Mouse (Mus musculus) fat pad, adult 2 months (tissue): ENCODE data around the gene Inava.

Source experiments
- DNase-seq: peaks from one replicate; pipeline ENCODE4 v3.0.0-alpha.2; 2011; ENCODE audit warnings: low read depth, low spot score; ENCODE audit errors: extremely low read depth

The Inava gene

GRCm38 (mm10) chr1:136232285-136232926, 1.7 kb downstream of the Inava start:
- DNase-seq, result no peak

DNA sequence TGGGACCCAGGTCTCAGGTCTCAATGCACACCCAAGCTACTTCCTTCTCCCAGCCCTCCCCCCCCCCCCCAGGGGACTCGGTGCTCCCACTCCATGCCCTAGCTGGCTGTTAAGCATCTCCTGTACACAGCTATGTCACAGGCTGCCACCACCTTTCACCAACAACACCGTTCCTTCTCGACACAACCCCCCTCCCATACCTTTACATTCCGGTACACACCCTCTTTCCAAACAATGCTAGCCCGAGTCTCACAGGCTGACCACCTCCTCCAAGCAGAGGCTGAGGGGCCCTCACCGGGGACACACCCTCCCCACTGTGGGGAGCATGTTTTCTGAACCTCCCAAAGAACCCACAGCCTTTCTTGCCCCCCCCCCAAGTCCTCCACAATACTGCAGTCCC, 2.5 kb downstream of the Inava start:
- no peak for DNase-seq

- DNase-seq, result no peak
These were observed 3.9 kb downstream of the Inava start for GRCm38 (mm10) chr1:136230201-136230600.

DNA sequence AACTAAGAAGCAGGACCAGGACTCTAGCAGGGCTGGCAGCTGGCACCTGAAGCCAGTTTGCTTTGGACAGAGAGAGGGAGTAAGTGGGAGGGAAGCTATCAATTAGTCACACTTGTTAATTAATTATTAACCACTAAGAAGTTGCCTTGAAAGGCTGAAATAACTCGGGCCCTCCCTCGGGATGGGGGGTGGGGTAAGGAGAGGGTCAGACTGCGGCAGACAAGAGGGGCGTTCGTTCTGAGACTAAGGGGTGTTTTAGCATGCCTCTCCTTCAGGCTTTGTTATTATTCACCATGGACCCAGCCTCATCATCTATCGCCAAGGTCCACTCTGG, 5.1 kb downstream of the Inava start:
- no peak for DNase-seq

DNA sequence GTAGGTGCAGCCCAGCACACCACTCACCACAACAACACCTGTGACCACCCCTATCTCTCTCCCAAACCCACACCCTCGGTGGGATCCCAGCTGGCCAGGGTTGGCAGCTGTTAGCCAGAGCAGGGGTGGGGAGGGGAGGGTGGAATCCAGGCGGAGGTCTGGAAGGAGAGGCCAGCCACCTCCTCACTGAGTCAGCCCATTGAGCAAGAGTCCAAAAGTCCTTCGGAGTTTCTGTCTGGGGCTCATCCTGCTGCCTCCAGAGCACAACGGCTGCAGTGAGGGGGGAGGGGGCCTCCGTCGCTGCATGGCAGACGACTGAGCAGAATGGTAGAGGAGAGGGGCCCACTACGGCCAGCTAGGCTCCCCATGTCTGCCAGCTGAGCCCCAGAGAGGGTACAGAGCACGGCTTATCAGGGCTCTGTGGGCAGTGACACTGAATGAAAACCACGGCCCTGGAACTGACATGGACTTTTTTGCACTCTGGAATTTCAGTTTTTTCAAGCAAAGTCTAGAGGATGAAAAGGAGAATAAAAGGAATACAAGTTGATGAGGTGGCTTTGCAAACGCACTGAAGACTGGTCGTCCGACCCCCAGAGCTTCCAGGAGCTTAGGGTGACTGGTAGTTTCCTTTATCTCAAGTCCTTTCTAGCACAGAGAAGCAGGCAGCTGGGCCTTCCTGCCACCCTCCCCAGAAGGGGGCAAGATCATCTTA, 5.6 kb downstream of the Inava start:
- no peak for DNase-seq

- no peak for DNase-seq
These were observed 6.2 kb downstream of the Inava start for GRCm38 (mm10) chr1:136227870-136228269.

- DNase-seq, result no peak
These were observed 7.4 kb downstream of the Inava start for GRCm38 (mm10) chr1:136226626-136227025.

- no peak for DNase-seq
These were observed 8.2 kb downstream of the Inava start for GRCm38 (mm10) chr1:136225846-136226245.

GRCm38 (mm10) chr1:136223758-136224342, 10.2 kb downstream of the Inava start:
- DNase-seq, result peak; percentile 97

DNA sequence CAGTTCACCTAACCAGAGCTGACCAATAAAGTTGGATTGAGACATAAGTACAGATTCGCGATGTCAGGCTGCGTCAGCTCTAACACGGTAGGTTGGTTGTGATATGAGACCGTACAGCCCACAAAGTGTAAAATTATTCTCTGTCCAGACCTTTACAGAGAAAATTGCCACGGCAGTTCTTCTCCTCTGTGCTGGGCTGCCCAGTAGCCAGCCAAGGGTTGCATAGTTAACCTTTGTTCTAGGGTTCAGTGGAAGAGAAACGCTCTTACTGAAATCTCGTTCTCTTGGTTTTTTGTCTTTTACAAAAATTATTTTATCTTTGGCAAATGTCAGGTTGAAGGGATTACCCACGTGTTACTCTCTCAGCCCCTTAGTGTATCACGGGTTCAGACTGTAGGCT, 11.7 kb downstream of the Inava start:
- DNase-seq, result no peak

DNA sequence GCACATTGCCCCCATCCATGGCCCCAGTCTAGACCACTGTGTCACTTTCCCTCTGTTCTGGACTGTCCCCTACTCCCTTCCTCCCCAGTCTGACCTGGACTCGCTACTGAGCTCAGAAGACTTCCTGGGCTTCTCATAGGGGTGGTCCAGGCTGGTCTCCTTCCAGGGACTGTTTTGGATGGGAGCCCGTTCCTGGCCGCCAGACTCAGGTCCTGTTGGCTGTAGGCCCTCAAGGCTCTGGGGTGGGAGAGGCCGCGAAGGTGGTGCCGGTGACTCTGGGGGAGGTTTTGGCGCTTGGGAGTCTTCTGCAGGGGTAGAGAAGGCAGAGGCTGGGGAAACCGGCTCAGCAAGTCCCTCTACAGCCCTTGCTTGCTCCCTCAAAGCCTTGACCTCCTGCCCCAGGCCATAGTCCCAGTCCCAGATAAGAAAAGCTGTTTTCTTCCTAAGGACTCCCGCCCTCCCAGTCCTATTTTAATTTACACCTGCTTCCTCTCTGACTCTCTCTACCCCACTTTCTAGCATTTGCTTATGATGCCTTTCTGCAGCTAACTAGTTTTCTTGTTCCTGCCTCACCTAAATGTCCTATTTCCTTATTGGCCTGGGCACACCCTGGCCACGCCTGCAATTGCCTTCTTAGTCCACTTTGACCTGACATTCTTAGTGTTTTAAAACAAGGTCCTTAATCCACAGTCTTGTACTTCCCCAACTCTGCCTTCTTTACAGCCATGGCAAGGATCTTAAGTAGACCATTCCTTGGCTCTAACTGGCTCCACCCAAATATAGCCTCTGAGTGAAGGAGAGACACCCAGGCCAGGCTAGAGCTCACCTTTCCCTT, 13.8 kb downstream of the Inava start:
- no peak for DNase-seq

GRCm38 (mm10) chr1:136214304-136214703, 19.8 kb downstream of the Inava start:
- DNase-seq, result no peak

DNA sequence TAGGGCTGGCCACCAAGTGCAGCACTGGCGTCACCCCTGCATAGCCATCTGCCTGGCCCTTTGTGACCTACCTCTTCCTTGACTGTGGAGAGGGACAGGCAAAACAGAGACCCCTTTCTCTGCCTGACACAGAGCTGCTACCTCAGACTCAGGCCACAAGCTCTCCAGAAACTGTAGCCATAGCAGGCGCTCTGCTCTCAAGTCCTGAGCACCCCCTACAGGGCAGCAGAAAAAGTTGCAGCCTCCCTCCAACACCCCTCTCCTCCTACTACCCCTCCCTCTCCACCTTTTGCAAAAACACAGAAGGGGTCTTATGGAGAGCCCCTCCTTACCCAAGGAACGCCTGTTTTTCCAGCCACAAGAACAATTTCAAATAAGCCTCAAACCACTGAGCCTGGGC, 21.3 kb downstream of the Inava start, which contains the start of gene Mroh3:
Gene Mroh3 (minus strand): TSS at position 26 of the 400 bp plus-strand sequence.
- DNase-seq, result no peak

DNA sequence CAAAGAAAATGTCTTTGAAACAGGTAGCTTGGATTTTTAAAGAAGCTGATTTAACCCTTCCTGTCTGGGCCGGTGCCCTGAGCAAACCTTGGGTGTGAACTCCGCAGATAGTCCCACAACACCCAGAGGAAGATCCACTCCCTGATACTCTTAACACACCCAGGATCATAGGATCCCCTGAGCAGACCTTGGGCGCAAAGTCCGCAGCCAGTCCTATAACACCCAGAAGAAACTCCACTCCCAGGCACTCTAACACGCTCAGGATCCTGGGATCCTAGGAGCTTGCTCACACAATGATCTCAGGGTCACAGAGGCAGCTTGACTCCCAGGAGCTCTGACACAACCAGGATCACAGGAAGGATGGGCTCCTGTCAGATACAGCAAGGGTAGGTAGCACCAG, 44.0 kb downstream of the Inava start:
- DNase-seq, result no peak

GRCm38 (mm10) chr1:136179511-136180001, 54.5 kb downstream of the Inava start:
- DNase-seq, result no peak

- no peak for DNase-seq
These were observed 55.3 kb downstream of the Inava start for GRCm38 (mm10) chr1:136178741-136179140.

DNA sequence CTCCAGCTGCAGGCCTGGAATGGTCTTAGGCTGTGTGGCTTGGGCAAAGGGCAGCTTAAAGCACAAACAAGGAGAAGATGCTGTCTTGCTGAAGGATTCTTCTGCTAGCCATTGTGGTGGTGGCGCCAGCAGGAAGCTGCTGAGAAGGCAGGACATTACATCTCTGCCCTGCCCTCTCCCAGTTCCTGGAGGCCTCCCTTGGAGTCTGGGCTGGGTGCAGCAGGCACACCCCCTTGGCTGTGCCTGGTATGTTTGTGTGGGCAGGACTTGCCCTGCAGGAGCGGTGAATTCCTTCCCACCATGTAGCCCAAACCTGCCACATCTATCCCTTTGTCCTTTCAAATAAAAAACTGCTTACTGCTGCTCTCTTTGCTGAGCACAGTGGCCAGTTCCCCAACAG, 57.0 kb downstream of the Inava start:
- DNase-seq, result no peak

DNA sequence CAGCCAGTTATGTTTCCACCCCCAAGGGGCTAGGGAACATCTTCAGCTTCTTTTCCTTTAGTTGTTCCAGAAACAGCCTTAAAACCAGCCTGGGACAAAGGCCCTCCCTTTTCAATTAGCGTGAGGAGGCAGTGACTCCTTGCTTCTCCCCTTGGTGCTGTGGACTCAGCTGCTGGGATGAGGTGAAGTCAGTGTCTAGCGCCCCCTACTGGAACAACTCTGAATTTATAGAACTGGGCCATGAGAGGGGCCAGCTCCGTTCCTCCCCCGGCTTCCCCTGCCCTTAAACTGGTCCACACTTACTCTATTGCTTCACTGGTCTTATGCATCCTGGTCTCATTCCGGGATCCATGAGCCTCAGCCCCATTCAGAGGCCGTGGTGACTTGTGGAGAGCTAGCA, 58.9 kb downstream of the Inava start:
- no peak for DNase-seq

DNA sequence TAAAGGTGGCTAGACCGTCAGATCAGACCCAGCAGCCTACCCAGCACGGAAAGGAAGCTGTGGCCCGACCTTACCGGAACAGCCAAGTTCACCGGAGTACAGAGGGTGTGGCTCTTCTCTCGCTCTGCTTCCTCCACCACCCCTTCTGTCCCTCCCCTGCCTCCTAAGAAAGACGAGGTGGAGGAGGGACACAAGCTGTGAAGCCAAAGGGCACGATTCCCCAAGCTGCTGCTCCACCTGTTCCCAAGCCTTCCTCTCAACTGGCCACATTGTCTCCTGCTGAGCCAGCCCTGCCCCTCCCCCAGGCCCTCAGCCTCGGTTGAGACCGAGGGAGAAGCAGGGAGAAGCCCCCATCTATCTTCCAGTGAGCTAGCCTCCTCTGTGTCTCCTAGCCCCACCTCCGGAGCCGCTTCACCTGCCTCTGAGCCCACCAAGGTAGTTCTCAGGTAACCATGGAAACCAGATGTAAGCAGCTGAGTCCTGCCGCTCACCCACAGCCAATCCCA, 59.9 kb downstream of the Inava start:
- DNase-seq, result no peak

DNA sequence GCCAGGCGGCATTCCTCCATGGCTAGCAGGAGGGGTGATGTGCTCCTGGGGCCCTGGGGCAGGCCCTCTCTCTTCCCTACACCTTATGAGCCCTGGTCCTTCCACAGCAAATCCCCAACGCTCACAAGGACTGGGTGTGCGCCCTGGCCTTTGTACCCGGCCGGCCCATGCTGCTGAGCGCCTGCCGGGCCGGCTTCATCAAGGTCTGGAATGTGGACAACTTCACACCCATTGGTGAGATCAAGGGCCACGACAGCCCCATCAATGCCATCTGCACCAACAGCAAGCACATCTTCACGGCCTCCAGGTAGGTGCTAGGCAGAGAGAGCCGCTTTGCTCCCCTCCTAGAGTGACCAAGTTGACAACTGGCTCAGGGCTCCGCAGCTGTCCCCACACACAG, 61.4 kb downstream of the Inava start:
- DNase-seq, result no peak

DNA sequence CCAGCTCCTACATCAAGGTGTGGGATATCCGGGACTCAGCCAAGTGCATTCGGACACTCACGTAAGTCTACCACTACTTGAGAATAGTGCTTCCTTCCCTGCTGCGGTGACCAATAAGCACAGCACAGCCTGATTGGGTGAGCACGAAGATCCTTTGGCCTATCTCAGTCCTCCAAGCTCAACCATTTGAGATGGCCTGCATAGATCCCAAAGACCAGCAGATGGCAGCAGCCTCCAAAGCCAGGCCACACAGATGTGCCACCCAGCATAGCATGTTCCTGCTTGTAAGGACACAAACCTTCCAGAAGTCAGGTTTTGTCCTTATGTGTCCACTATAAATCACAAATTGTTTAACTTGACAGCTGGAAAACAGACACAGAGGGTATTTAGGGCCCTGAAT, 64.0 kb downstream of the Inava start:
- DNase-seq, result peak; percentile 25
